Mouse (Mus musculus): ENCODE measurements around the gene Strn. TPM values are rescaled to one million over a fixed set of nuclear protein-coding genes. Genes with fewer than 3 reads are reported as not detected.

The Strn gene
- 6.4 and 7.8 TPM in 2 replicates for polyA plus RNA-seq (2012; ENCODE audit: insufficient read depth, insufficient read length, missing spikeins)

GRCm38 (mm10) chr17:78737096-78737495, at the start of gene Strn:
Gene Strn (minus strand): TSS chr17:78737196.
- peak within 1 kb of the TSS; percentile 77 for H3K27ac ChIP-seq (replicated peaks; ENCODE audit: low read depth, low read length)
- H3K4me3 ChIP-seq (ENCODE audit: insufficient read depth, low read depth, low read length) = peak within 1 kb of the TSS; percentile 89
- peaks cover 12% of the 10 kb centered on the region; the same call in 1 of the 2 replicates for H3K4me1 ChIP-seq (ENCODE audit: control insufficient read depth, insufficient read depth, insufficient read length, low read length)

DNA sequence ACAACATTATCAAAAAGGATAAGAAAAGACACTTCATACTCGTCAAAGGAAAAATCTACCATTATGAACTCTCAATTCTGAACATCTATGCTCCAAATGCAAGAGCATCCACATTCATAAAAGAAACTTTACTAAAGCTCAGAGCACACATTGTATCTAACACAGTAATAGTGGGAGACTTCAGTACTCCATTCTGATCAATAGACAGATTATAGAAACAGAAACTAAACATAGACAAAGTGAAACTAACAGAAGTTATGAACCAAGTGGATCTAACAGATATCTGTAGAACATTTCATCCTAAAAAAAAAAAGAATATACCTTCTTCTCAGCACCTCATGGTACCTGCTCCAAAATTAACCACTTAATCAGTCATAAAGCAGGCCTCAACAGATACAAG, 41.8 kb upstream of the Strn start:
- H3K4me3 ChIP-seq (ENCODE audit: insufficient read depth, low read depth, low read length) = no peak overlapping the region
- H3K4me1 ChIP-seq (ENCODE audit: control insufficient read depth, insufficient read depth, insufficient read length, low read length) = no peaks in the 10 kb centered on the region
- no peak overlapping the region for H3K27ac ChIP-seq (replicated peaks; ENCODE audit: low read depth, low read length)

DNA sequence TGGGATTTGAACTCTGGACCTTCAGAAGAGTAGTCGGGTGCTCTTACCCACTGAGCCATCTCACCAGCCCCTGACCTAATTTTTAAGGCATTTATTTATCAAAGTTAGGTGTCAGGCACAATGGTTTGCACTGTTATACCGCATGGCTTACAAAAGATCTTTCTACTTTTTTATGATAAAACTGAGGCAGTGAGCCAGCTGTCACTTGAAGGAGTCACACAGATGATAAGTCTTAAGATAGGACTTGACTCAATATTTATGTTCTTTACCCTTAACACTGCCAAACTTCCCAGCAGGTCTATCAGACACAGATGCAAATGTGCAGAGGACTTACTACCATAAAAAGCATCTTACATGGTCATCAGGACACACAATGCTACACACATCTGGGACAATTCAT, 35.3 kb upstream of the Strn start:
- no peaks in the 10 kb centered on the region for H3K4me1 ChIP-seq (ENCODE audit: control insufficient read depth, insufficient read depth, insufficient read length, low read length)
- H3K27ac ChIP-seq (replicated peaks; ENCODE audit: low read depth, low read length) = no peak overlapping the region
- H3K4me3 ChIP-seq (ENCODE audit: insufficient read depth, low read depth, low read length) = no peak overlapping the region

DNA sequence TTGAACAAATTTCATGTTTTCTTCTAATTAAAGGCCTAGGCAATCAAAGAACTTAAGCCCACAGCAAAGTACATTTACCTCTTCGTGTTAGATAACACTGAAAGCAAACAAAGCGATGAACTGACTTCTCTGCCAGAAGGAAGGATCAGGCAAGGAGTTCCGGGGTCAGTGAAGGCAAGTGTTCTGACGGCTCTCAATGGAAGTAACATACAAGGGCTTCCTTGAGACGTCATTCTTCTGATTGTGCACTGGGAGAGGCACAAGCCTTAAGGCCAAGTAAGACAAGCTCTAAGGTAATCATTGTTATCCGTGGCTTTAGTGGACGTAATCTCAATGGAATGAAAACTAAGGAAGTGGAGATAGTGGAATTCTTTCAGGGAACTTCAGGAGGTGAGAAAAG, 33.9 kb upstream of the Strn start:
- Histone ChIP-seq H3K4me1 (ENCODE audit: control insufficient read depth, insufficient read depth, insufficient read length, low read length) (no peaks in the 10 kb centered on the region), H3K27ac (replicated peaks; ENCODE audit: low read depth, low read length) (no peak overlapping the region), H3K4me3 (ENCODE audit: insufficient read depth, low read depth, low read length) (no peak overlapping the region)

- no peak overlapping the region for H3K4me3 ChIP-seq (ENCODE audit: insufficient read depth, low read depth, low read length)
- no peaks in the 10 kb centered on the region for H3K4me1 ChIP-seq (ENCODE audit: control insufficient read depth, insufficient read depth, insufficient read length, low read length)
- no peak overlapping the region for H3K27ac ChIP-seq (replicated peaks; ENCODE audit: low read depth, low read length)
Measured at GRCm38 (mm10) chr17:78769341-78769740, 32.3 kb upstream of the Strn start.

DNA sequence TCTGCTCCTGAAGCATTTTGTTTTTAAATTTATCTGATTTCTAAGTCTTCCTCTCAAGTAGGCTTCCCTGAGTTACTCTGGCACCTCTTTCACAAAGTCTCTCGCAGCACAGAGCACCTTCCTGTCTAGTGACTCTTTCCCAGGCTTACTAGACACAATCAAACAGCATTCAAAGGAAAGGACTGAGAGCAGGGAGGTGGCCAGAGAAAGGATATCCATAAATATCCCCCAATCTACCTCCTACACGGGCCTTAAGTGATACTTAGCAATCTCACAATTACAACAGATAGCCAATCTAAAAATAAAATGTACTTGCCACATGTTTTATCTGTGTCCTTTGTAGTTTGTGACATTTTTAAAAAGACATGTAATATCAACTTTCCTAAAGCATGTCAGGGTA, 31.9 kb upstream of the Strn start:
- Histone ChIP-seq H3K4me3 (ENCODE audit: insufficient read depth, low read depth, low read length) (no peak overlapping the region), H3K4me1 (ENCODE audit: control insufficient read depth, insufficient read depth, insufficient read length, low read length) (no peaks in the 10 kb centered on the region), H3K27ac (replicated peaks; ENCODE audit: low read depth, low read length) (no peak overlapping the region)

GRCm38 (mm10) chr17:78767546-78767945, 30.6 kb upstream of the Strn start:
- Histone ChIP-seq H3K4me1 (ENCODE audit: control insufficient read depth, insufficient read depth, insufficient read length, low read length) (no peaks in the 10 kb centered on the region), H3K27ac (replicated peaks; ENCODE audit: low read depth, low read length) (no peak overlapping the region), H3K4me3 (ENCODE audit: insufficient read depth, low read depth, low read length) (no peak overlapping the region)

DNA sequence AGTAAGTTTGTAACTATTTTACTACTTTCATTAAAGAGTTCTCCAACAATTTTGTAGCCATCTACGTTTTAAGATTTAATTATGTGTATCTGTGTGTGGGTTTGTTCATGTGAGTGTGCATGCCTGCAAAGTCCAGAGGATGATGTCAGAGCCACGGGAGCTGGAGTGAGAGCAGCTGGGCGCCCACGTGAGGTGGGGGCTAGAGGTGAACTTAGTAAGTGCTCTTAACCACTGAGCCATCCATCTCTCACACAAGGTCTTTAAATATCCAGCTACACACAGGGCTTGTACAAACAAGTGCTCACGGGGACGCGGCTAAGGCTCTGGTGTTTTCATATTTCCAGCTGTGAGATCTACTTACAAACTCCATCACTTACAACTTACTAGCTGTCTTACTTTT, 29.1 kb upstream of the Strn start:
- Histone ChIP-seq H3K4me3 (ENCODE audit: insufficient read depth, low read depth, low read length) (no peak overlapping the region), H3K27ac (replicated peaks; ENCODE audit: low read depth, low read length) (no peak overlapping the region), H3K4me1 (ENCODE audit: control insufficient read depth, insufficient read depth, insufficient read length, low read length) (no peaks in the 10 kb centered on the region)

GRCm38 (mm10) chr17:78763272-78763671, 26.3 kb upstream of the Strn start:
- H3K27ac ChIP-seq (replicated peaks; ENCODE audit: low read depth, low read length) = no peak overlapping the region
- no peak overlapping the region for H3K4me3 ChIP-seq (ENCODE audit: insufficient read depth, low read depth, low read length)
- no peaks in the 10 kb centered on the region for H3K4me1 ChIP-seq (ENCODE audit: control insufficient read depth, insufficient read depth, insufficient read length, low read length)

- no peak overlapping the region for H3K4me3 ChIP-seq (ENCODE audit: insufficient read depth, low read depth, low read length)
- no peak overlapping the region for H3K27ac ChIP-seq (replicated peaks; ENCODE audit: low read depth, low read length)
- H3K4me1 ChIP-seq (ENCODE audit: control insufficient read depth, insufficient read depth, insufficient read length, low read length) = no peaks in the 10 kb centered on the region
Measured at GRCm38 (mm10) chr17:78752938-78753655, 16.1 kb upstream of the Strn start.

GRCm38 (mm10) chr17:78752064-78752463, 15.1 kb upstream of the Strn start:
- Histone ChIP-seq H3K27ac (replicated peaks; ENCODE audit: low read depth, low read length) (no peak overlapping the region), H3K4me3 (ENCODE audit: insufficient read depth, low read depth, low read length) (no peak overlapping the region), H3K4me1 (ENCODE audit: control insufficient read depth, insufficient read depth, insufficient read length, low read length) (no peaks in the 10 kb centered on the region)

- Histone ChIP-seq H3K27ac (replicated peaks; ENCODE audit: low read depth, low read length) (no peak overlapping the region), H3K4me1 (ENCODE audit: control insufficient read depth, insufficient read depth, insufficient read length, low read length) (no peaks in the 10 kb centered on the region), H3K4me3 (ENCODE audit: insufficient read depth, low read depth, low read length) (no peak overlapping the region)
Measured at GRCm38 (mm10) chr17:78748440-78748839, 11.4 kb upstream of the Strn start.

- H3K27ac ChIP-seq (replicated peaks; ENCODE audit: low read depth, low read length) = no peak overlapping the region
Measured at GRCm38 (mm10) chr17:78738416-78738815, 1.4 kb upstream of the Strn start.

DNA sequence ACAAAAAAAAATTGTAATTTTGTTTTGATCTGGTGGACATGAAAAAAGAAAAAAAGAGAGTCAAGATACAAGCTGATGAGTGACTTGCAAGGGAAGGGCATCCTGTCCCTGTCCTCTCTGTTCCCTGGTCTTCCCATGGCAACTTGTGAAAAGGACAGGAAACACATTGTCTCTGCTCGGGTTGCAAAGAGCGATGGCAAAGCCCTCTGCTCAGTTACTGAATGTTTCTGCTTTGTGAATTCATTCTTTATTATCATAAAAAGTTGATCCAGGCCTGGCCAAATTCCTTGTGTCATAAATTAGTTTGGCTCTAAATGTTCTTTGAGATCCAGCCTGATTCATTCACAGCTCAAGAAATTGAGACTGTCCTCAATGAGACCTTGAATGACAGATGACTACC, 775 bp upstream of the Strn start:
- no peak overlapping the region for H3K27ac ChIP-seq (replicated peaks; ENCODE audit: low read depth, low read length)

More at GRCm38 (mm10) chr17:78738416-78738815, 1.4 kb upstream of the Strn start:
- Histone ChIP-seq H3K4me1 (ENCODE audit: control insufficient read depth, insufficient read depth, insufficient read length, low read length) (peaks cover 7% of the 10 kb centered on the region; the same call in 1 of the 2 replicates), H3K4me3 (ENCODE audit: insufficient read depth, low read depth, low read length) (no peak overlapping the region)

GRCm38 (mm10) chr17:78736473-78736988, 465 bp downstream of the Strn start:
- peak overlapping the region; percentile 89 for H3K4me3 ChIP-seq (ENCODE audit: insufficient read depth, low read depth, low read length)
- H3K27ac ChIP-seq (replicated peaks; ENCODE audit: low read depth, low read length) = peak overlapping the region; percentile 77
- H3K4me1 ChIP-seq (ENCODE audit: control insufficient read depth, insufficient read depth, insufficient read length, low read length) = peaks cover 14% of the 10 kb centered on the region; the same call in 1 of the 2 replicates

More for the DNA sequence above, 775 bp upstream of the Strn start:
- Histone ChIP-seq H3K4me1 (ENCODE audit: control insufficient read depth, insufficient read depth, insufficient read length, low read length) (peaks cover 7% of the 10 kb centered on the region; the same call in 1 of the 2 replicates), H3K4me3 (ENCODE audit: insufficient read depth, low read depth, low read length) (no peak overlapping the region)
